Mouse (Mus musculus) midbrain, embryonic 11.5 days (tissue): ENCODE measurements at regions not wholly inside any gene's neighbourhood (a gene's known extent, or its start where the extent isn't known, plus 50 kb on each side); places are given as distances from the start of the nearest gene placed in this dataset.

Experiments used
- ATAC-seq: fragments of 200-750 bp; cut with Nextera tagmentation; 2 replicates; pipeline ENCODE4 v1.8.0; 2017; ENCODE audit warnings: moderate TSS enrichment, moderate library complexity; ENCODE audit not compliant: low FRiP score
- DNase-seq: peaks from one replicate; pipeline ENCODE4 v3.0.0; 2015; ENCODE audit warnings: low spot score; ENCODE audit errors: missing footprints
- H3K27ac ChIP-seq: fragments of 300-500 bp; sonication (generic); 2 replicates; pipeline ENCODE4 v1.5.1; 2014; ENCODE audit warnings: low read depth, low read length
- H3K27me3 ChIP-seq: fragments of 300-500 bp; sonication (generic); 2 replicates; pipeline ENCODE4 v1.6.1; 2014; ENCODE audit warnings: mild to moderate bottlenecking, low read length, moderate library complexity, mixed read lengths; ENCODE audit not compliant: control insufficient read depth, insufficient read depth
- H3K36me3 ChIP-seq: fragments of 300-500 bp; sonication (generic); 2 replicates; pipeline ENCODE4 v1.6.1; 2014; ENCODE audit warnings: mild to moderate bottlenecking, low read length, moderate library complexity, mixed read lengths; ENCODE audit not compliant: control insufficient read depth, insufficient read depth
- H3K4me1 ChIP-seq: fragments of 300-500 bp; sonication (generic); 2 replicates; pipeline ENCODE4 v1.6.1; 2014; ENCODE audit warnings: low read length; ENCODE audit not compliant: control insufficient read depth, insufficient read depth
- H3K4me2 ChIP-seq: fragments of 300-500 bp; sonication (generic); 2 replicates; pipeline ENCODE4 v1.6.1; 2014; ENCODE audit warnings: mild to moderate bottlenecking, moderate library complexity
- H3K4me3 ChIP-seq: fragments of 300-500 bp; sonication (generic); 2 replicates; pipeline ENCODE4 v1.5.1; 2014; ENCODE audit warnings: low read depth, low read length
- H3K9ac ChIP-seq: fragments of 300-500 bp; sonication (generic); 2 replicates; pipeline ENCODE4 v1.6.1; 2014; ENCODE audit warnings: low read length
- H3K9me3 ChIP-seq: fragments of 300-500 bp; sonication (generic); 2 replicates; pipeline ENCODE4 v1.6.1; 2016; ENCODE audit warnings: low read length; ENCODE audit not compliant: control insufficient read depth
- WGBS: fragments of 180-500 bp; shearing (Covaris S2); extraction: QIAGEN DNeasy Blood & Tissue Kit; methylation state at CpG from one replicate; pipeline ENCODE4 v1.1.7; 2014; 5-methylcytosine and 5-hydroxymethylcytosine counted together

GRCm38 (mm10) chr5:52027478-52027877 is 162.8 kb downstream of the Dhx15 start:
- no peak overlapping the region for H3K4me2 ChIP-seq
- H3K27me3 ChIP-seq = no peaks in the 10 kb centered on the region
- ATAC-seq = no peak
- 93% methylated on average over 4 of the region's 4 CpGs for WGBS
- H3K9ac ChIP-seq = no peak overlapping the region
- H3K4me1 ChIP-seq = no peaks in the 10 kb centered on the region
- no peak for DNase-seq
- no peak overlapping the region for H3K27ac ChIP-seq
- H3K36me3 ChIP-seq = no peaks in the 10 kb centered on the region
- no peaks in the 10 kb centered on the region for H3K9me3 ChIP-seq
- no peak overlapping the region for H3K4me3 ChIP-seq

GRCm38 (mm10) chr5:52026148-52026547 is 164.2 kb downstream of the Dhx15 start:
- H3K9ac ChIP-seq = no peak overlapping the region
- H3K36me3 ChIP-seq = no peaks in the 10 kb centered on the region
- H3K27me3 ChIP-seq = no peaks in the 10 kb centered on the region
- no peak for ATAC-seq
- WGBS = 73% methylated on average over 3 of the region's 3 CpGs
- no peaks in the 10 kb centered on the region for H3K4me1 ChIP-seq
- no peak overlapping the region for H3K4me2 ChIP-seq
- H3K27ac ChIP-seq = no peak overlapping the region
- H3K4me3 ChIP-seq = no peak overlapping the region
- H3K9me3 ChIP-seq = no peaks in the 10 kb centered on the region
- DNase-seq = no peak

- Histone ChIP-seq H3K27ac (no peak overlapping the region), H3K9me3 (no peaks in the 10 kb centered on the region), H3K4me2 (no peak overlapping the region), H3K27me3 (no peaks in the 10 kb centered on the region), H3K4me1 (no peaks in the 10 kb centered on the region), H3K9ac (no peak overlapping the region), H3K36me3 (no peaks in the 10 kb centered on the region), H3K4me3 (no peak overlapping the region)
- ATAC-seq (no peak), DNase-seq (no peak)
- WGBS = 89% methylated on average over 9 of the region's 9 CpGs
These were observed 167.1 kb downstream of the Dhx15 start for GRCm38 (mm10) chr5:52023212-52023611.

- no peak overlapping the region for H3K4me2 ChIP-seq
- no peak for ATAC-seq
- H3K4me1 ChIP-seq = no peaks in the 10 kb centered on the region
- DNase-seq = no peak
- no peak overlapping the region for H3K9ac ChIP-seq
- H3K36me3 ChIP-seq = no peaks in the 10 kb centered on the region
- 85% methylated on average over 3 of the region's 3 CpGs for WGBS
- H3K27me3 ChIP-seq = no peaks in the 10 kb centered on the region
- no peak overlapping the region for H3K4me3 ChIP-seq
- H3K9me3 ChIP-seq = no peaks in the 10 kb centered on the region
- H3K27ac ChIP-seq = no peak overlapping the region
These were observed 173.3 kb downstream of the Dhx15 start for GRCm38 (mm10) chr5:52016992-52017391.

GRCm38 (mm10) chr5:52015786-52016185 is 174.5 kb downstream of the Dhx15 start:
- Histone ChIP-seq H3K27ac (no peak overlapping the region), H3K36me3 (no peaks in the 10 kb centered on the region), H3K9ac (no peak overlapping the region), H3K4me1 (no peaks in the 10 kb centered on the region), H3K9me3 (no peaks in the 10 kb centered on the region), H3K4me3 (no peak overlapping the region), H3K27me3 (no peaks in the 10 kb centered on the region), H3K4me2 (no peak overlapping the region)
- DNase-seq (no peak), ATAC-seq (no peak)
- WGBS = 40% methylated on average over 6 of the region's 6 CpGs

GRCm38 (mm10) chr5:52010426-52010825 is 179.9 kb downstream of the Dhx15 start:
- Histone ChIP-seq H3K36me3 (no peaks in the 10 kb centered on the region), H3K9ac (no peak overlapping the region), H3K4me3 (no peak overlapping the region), H3K4me1 (no peaks in the 10 kb centered on the region), H3K27me3 (no peaks in the 10 kb centered on the region), H3K27ac (no peak overlapping the region), H3K4me2 (no peak overlapping the region), H3K9me3 (no peaks in the 10 kb centered on the region)
- 88% methylated on average over 7 of the region's 7 CpGs for WGBS
- DNase-seq (no peak), ATAC-seq (no peak)

GRCm38 (mm10) chr5:52008942-52009341 is 181.4 kb downstream of the Dhx15 start:
- Histone ChIP-seq H3K27ac (no peak overlapping the region), H3K4me2 (no peak overlapping the region)
- WGBS = 86% methylated on average over 3 of the region's 3 CpGs

GRCm38 (mm10) chr5:52006843-52007242 is 183.5 kb downstream of the Dhx15 start:
- DNase-seq (no peak), ATAC-seq (no peak)
- H3K36me3 ChIP-seq = no peaks in the 10 kb centered on the region
- H3K27me3 ChIP-seq = no peaks in the 10 kb centered on the region
- no peak overlapping the region for H3K9ac ChIP-seq
- H3K4me2 ChIP-seq = no peak overlapping the region
- H3K4me3 ChIP-seq = no peak overlapping the region
- WGBS = 85% methylated on average over 3 of the region's 3 CpGs
- H3K4me1 ChIP-seq = no peaks in the 10 kb centered on the region
- H3K9me3 ChIP-seq = no peaks in the 10 kb centered on the region
- H3K27ac ChIP-seq = no peak overlapping the region

More at GRCm38 (mm10) chr5:52008942-52009341, 181.4 kb downstream of the Dhx15 start:
- H3K9ac ChIP-seq = no peak overlapping the region
- H3K4me1 ChIP-seq = no peaks in the 10 kb centered on the region
- no peak overlapping the region for H3K4me3 ChIP-seq
- no peaks in the 10 kb centered on the region for H3K36me3 ChIP-seq
- H3K27me3 ChIP-seq = no peaks in the 10 kb centered on the region
- no peak for ATAC-seq
- no peaks in the 10 kb centered on the region for H3K9me3 ChIP-seq
- DNase-seq = no peak

GRCm38 (mm10) chr5:51990847-51991610 is 199.3 kb downstream of the Dhx15 start:
- WGBS = 9% methylated on average over 10 of the region's 10 CpGs
- Histone ChIP-seq H3K9ac (no peak overlapping the region), H3K4me2 (peak overlapping the region; percentile 35), H3K27ac (no peak overlapping the region), H3K36me3 (no peaks in the 10 kb centered on the region), H3K27me3 (no peaks in the 10 kb centered on the region), H3K4me1 (peaks cover 11% of the 10 kb centered on the region), H3K4me3 (no peak overlapping the region), H3K9me3 (no peaks in the 10 kb centered on the region)
- ATAC-seq = peak; percentile 75
- DNase-seq = no peak
